Mouse (Mus musculus): ENCODE results near the gene Hoxb4. TPM values are rescaled to one million over a fixed set of nuclear protein-coding genes. Genes with fewer than 3 reads are reported as not detected.
A peak's percentile ranks its signal among the peaks of the same experiment; 100 is the strongest.

Hoxb4 gene
- polyA plus RNA-seq, 1 experiment = 1.5 TPM

DNA sequence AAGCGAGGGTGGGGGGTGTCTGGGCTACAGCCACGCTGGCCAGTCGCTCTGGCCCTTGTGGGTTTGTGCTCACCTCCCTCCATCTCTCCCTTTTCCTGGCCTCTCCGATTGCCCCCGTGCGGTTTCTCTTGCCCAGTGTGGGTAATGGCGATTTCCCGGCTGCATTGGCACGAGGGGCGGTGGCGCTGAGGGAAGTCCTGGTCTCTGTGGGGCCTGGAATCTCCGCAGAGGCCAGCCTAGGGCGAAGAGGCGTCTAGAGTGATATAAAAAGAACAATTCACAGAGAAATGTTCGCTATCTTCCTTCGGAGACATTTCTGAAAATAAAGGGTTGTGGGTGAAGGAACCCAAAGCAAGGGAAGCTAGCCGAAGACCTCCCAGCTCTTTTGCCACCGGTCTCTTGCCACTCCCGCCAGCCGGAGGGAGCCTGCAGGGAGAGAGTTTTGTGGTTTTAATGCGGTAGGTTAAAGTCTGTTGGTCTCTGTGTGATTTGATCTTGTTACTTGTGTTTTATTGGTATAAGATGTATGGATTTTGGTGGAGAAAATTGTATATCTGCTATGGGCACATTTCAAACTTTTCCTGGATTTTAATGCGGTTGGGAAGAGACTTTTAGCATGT, 24.7 kb upstream of the Hoxb4 start:
- DNase-seq = no peak
- H3K4me3 ChIP-seq (ENCODE audit: control insufficient read depth, insufficient read depth, low read length) = no peak overlapping the region
- TF ChIP-seq POLR2A (IDR thresholded peaks at IDR 0.05; ENCODE audit: control insufficient read depth, extremely low read depth, insufficient read depth, low read length, poor library complexity) = no peak
- TF ChIP-seq CTCF (IDR thresholded peaks at IDR 0.05; ENCODE audit: borderline replicate concordance, control insufficient read depth, extremely low read depth, insufficient read depth, low read length, poor library complexity) = no peak

DNA sequence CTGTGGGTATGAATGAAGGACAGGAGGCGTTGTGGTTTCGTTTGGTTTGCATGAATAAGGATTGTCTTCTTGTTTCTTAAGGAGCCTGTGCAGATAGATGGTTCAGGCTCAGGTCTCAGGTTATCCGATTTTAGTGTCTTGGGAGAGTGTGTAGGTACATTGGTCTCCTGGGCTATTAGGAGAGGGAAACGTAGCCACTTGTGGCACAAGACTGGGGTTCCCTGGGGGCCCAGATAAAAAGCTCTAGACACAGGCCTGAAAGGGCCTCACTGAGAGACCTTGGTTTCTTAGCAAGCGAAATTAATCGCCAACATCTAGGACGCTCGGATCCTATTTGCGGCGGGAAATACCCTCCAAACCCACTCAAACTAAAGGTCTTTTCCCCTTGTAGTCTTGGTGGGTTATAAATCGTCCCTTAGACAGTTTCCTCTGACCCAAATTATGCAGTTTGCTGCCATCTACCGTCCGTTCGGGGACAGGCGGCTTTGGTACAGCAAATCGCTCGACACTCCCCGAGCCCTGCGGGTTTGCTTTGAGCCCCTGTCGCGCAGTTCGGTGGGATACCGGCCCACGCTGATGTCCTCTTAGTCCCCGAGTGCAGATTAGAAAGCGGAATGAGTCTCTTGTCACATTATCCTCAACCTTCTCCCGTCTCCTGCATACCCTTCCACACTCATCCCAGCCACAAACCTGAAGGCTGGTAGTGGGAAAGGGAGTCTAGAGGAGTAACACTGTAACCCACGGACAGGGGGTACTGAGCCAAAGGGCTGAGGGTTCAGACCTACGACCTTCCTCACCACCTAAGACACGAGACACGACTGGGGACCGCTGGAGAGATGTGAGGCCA, 23.6 kb upstream of the Hoxb4 start:
- no peak for TF ChIP-seq POLR2A (IDR thresholded peaks at IDR 0.05; ENCODE audit: control insufficient read depth, extremely low read depth, insufficient read depth, low read length, poor library complexity)
- TF ChIP-seq CTCF (IDR thresholded peaks at IDR 0.05; ENCODE audit: borderline replicate concordance, control insufficient read depth, extremely low read depth, insufficient read depth, low read length, poor library complexity) = peak; percentile 66; the same call in 1 of the 2 replicates
- DNase-seq = peak; percentile 81
- H3K4me1 ChIP-seq (replicated peaks; ENCODE audit: control insufficient read depth, insufficient read depth, low read length) = no peaks in the 10 kb centered on the region; the same call in 1 of the 2 replicates
- H3K4me3 ChIP-seq (ENCODE audit: control insufficient read depth, insufficient read depth, low read length) = no peak overlapping the region
- WGBS = 1% methylated on average over 32 of the region's 32 CpGs
- H3K36me3 ChIP-seq (ENCODE audit: control insufficient read depth, insufficient read depth, low read length) = no peaks in the 10 kb centered on the region
- H3K27ac ChIP-seq (ENCODE audit: control insufficient read depth, insufficient read depth, low read length) = no peak overlapping the region
- H3K27me3 ChIP-seq (ENCODE audit: control insufficient read depth, insufficient read depth, low read length) = peaks cover 40% of the 10 kb centered on the region

More for the DNA sequence above, 24.7 kb upstream of the Hoxb4 start:
- Histone ChIP-seq H3K27ac (ENCODE audit: control insufficient read depth, insufficient read depth, low read length) (no peak overlapping the region), H3K4me1 (replicated peaks; ENCODE audit: control insufficient read depth, insufficient read depth, low read length) (no peaks in the 10 kb centered on the region; the same call in 1 of the 2 replicates), H3K27me3 (ENCODE audit: control insufficient read depth, insufficient read depth, low read length) (peaks cover 41% of the 10 kb centered on the region), H3K36me3 (ENCODE audit: control insufficient read depth, insufficient read depth, low read length) (no peaks in the 10 kb centered on the region)
- 3% methylated on average over 22 of the region's 22 CpGs for WGBS

DNA sequence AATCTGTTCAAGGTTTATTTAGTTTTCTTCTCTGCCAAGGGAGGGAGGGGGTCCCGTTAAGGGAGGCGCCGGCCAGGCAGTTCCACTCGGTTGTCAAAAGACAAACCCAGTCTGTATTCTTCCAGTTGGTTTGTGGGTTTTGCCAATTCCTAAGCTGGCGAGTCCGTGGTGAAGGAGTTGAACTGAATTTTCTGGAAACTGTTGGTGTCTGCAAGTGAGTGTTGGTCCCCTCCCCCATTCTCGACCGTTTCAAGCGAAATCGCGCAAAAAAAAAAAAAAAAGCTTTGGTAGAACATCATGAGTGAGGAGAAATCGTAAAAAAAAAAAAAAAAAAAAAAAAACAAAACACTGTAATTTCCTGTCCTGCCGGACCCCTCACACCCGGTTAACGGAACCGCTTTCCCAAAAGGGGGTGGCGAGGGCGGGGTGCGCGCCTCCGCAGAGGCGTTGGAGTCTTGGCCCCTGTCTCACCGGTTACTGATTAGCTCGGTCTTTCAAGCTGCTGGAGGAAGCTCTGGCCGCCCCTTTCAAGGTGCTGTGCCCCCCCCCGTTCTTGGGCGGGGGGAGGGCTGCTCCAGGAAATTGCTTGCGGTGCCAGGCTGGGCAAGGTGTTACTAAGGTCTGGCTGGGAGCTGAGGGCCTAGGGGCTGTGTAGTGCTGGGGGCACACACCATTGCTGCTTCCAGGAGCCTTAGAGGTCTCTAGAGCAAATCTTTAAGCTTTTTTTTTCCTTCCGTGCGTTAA, 22.8 kb upstream of the Hoxb4 start:
- no peak for DNase-seq
- Histone ChIP-seq H3K27me3 (ENCODE audit: control insufficient read depth, insufficient read depth, low read length) (peaks cover 43% of the 10 kb centered on the region), H3K4me1 (replicated peaks; ENCODE audit: control insufficient read depth, insufficient read depth, low read length) (no peaks in the 10 kb centered on the region; the same call in 1 of the 2 replicates), H3K36me3 (ENCODE audit: control insufficient read depth, insufficient read depth, low read length) (no peaks in the 10 kb centered on the region), H3K4me3 (ENCODE audit: control insufficient read depth, insufficient read depth, low read length) (no peak overlapping the region), H3K27ac (ENCODE audit: control insufficient read depth, insufficient read depth, low read length) (no peak overlapping the region)
- 4% methylated on average over 30 of the region's 30 CpGs for WGBS
- TF ChIP-seq POLR2A (IDR thresholded peaks at IDR 0.05; ENCODE audit: control insufficient read depth, extremely low read depth, insufficient read depth, low read length, poor library complexity) (no peak), CTCF (IDR thresholded peaks at IDR 0.05; ENCODE audit: borderline replicate concordance, control insufficient read depth, extremely low read depth, insufficient read depth, low read length, poor library complexity) (no peak)

DNA sequence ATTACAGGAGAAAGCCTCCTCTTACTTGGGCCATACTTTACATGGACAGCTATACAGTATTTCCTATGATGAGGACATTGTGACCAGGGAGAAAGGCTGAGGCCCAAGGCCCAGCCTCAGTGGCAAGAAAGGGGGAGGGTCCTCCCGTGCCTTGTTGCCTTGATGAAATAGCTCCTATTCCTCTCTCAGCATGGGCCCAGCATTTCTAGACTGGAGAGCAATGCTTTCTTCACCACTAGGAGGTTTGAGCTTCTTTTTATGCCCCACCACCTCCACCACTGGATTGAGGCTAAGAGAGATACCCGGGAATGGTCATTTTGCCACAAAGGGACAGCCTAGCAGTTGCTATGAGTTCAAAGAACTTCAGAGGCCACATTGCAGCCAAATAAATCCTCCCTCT, 21.1 kb upstream of the Hoxb4 start:
- H3K4me1 ChIP-seq (replicated peaks; ENCODE audit: control insufficient read depth, insufficient read depth, low read length) = no peaks in the 10 kb centered on the region; the same call in 1 of the 2 replicates
- DNase-seq = no peak
- peaks cover 42% of the 10 kb centered on the region for H3K27me3 ChIP-seq (ENCODE audit: control insufficient read depth, insufficient read depth, low read length)
- no peak overlapping the region for H3K27ac ChIP-seq (ENCODE audit: control insufficient read depth, insufficient read depth, low read length)
- 71% methylated on average over 2 of the region's 2 CpGs for WGBS
- no peaks in the 10 kb centered on the region for H3K36me3 ChIP-seq (ENCODE audit: control insufficient read depth, insufficient read depth, low read length)
- TF ChIP-seq CTCF (IDR thresholded peaks at IDR 0.05; ENCODE audit: borderline replicate concordance, control insufficient read depth, extremely low read depth, insufficient read depth, low read length, poor library complexity) (no peak), POLR2A (IDR thresholded peaks at IDR 0.05; ENCODE audit: control insufficient read depth, extremely low read depth, insufficient read depth, low read length, poor library complexity) (no peak)
- no peak overlapping the region for H3K4me3 ChIP-seq (ENCODE audit: control insufficient read depth, insufficient read depth, low read length)

DNA sequence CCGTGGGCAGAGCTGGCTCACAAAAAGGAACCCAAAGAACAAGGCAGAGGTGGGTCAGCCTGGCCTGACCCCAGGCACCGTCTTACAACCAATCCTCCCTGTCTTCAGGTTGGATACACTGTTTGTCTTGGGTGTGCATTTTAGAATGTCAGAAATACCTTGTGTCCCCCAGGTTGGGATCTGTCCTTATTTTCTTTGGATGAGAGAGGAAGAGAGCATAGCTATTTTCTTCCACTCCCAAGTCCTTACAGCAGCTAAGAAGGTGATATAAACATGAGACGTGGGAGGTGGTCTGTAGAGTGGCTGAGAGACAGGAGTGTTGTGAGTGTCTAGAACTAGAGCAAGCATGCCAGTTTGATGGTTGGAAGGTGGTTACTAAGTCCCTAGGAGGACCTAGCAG, 20.6 kb upstream of the Hoxb4 start:
- Histone ChIP-seq H3K4me1 (replicated peaks; ENCODE audit: control insufficient read depth, insufficient read depth, low read length) (no peaks in the 10 kb centered on the region; the same call in 1 of the 2 replicates), H3K27ac (ENCODE audit: control insufficient read depth, insufficient read depth, low read length) (no peak overlapping the region), H3K36me3 (ENCODE audit: control insufficient read depth, insufficient read depth, low read length) (no peaks in the 10 kb centered on the region), H3K27me3 (ENCODE audit: control insufficient read depth, insufficient read depth, low read length) (peaks cover 43% of the 10 kb centered on the region), H3K4me3 (ENCODE audit: control insufficient read depth, insufficient read depth, low read length) (no peak overlapping the region)
- DNase-seq = no peak
- WGBS = 75% methylated on average over 3 of the region's 3 CpGs
- TF ChIP-seq POLR2A (IDR thresholded peaks at IDR 0.05; ENCODE audit: control insufficient read depth, extremely low read depth, insufficient read depth, low read length, poor library complexity) (no peak), CTCF (IDR thresholded peaks at IDR 0.05; ENCODE audit: borderline replicate concordance, control insufficient read depth, extremely low read depth, insufficient read depth, low read length, poor library complexity) (no peak)
